Mouse (Mus musculus) B cell, adult 62 days (primary cell): ENCODE results near the gene Bysl. TPM values are rescaled to one million over a fixed set of nuclear protein-coding genes. Genes with fewer than 3 reads are reported as not detected.

Experiments used
- total RNA-seq: library from RNA; stranded (reverse); gene quantifications from 4 replicates; pipeline ENCODE4 v1.2.4, GENCODE M21; 2023

Bysl gene
- total RNA-seq: 13.3 to 15.3 TPM (median 14.3 TPM) in 4 replicates

DNA sequence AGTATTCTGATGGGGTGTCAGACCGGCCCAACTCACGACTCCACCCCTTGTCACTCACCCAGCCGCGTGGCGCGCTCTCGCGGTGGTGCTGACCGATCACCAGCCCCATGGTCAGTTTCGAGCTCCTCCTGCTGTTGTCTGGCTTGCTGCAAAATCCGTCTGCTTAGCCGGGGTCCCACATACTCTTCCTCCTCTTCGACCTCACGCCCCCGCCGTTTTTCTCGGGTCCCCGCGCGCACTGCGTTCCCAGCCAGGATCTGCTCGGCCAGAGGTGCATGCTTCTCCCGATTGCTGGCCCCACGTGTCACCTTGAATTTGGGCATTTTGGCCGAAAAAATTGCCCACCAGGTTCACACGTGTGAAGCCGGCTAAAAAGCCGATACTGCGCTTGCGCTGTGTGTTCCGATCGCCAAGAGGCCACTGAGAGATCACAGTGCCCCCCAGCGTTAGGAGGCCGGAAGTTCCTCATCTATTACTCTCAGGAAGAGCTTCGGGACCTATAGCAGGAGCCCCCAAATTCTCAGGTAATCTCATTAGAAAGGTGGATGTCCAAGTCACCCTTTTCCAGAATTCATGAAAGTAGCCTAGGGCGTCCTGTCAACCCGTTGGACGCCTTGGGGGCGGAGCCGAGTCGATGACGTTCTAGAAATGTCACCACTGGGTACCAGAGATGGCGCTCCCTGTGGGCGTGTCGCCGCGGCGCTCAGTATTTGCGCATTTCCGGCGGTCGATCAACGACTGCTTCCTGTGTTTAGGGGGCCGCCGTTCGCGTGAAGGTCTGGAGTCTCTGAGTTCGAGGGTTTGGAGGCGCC is at the start of gene Bysl, which contains the start of the genes Med20 and Gm20517:
Bysl (minus strand) TSS at position 644 of the 812 bp plus-strand sequence.
Med20 (plus strand) TSS at position 734 of the 812 bp plus-strand sequence.
Gm20517 (plus strand) TSS at position 741 of the 812 bp plus-strand sequence.

GRCm38 (mm10) chr17:47630678-47631065 is 19.4 kb upstream of the Bysl start, which contains the start of gene Usp49:
TSS of gene Usp49 (plus strand) at chr17:47630690.

Other genes with a start within 250 kb of the Bysl start
- 19.6 to 22.4 TPM (median 20.6 TPM) in 4 replicates for gene Mrps10, start 242.6 kb downstream of the Bysl start, total RNA-seq
- gene Guca1b, start 226.1 kb downstream of the Bysl start, total RNA-seq: 1.1 to 1.8 TPM (median 1.4 TPM) in 4 replicates
- 0.91 TPM in 1 of 4 replicates, not detected in the others for gene Guca1a, start 210.9 kb downstream of the Bysl start, total RNA-seq
- gene AI661453, start 174.9 kb downstream of the Bysl start, total RNA-seq: not detected in 4 replicates
- gene 1700001C19Rik, start 174.1 kb downstream of the Bysl start, total RNA-seq: not detected in 4 replicates
- gene Taf8, start 109.2 kb downstream of the Bysl start, total RNA-seq: 76.6 to 85.3 TPM (median 77.8 TPM) in 4 replicates
- gene Ccnd3, start 106.4 kb downstream of the Bysl start, total RNA-seq: 147 to 192 TPM (median 161 TPM) in 4 replicates
- gene Med20, start 90 bp upstream of the Bysl start, total RNA-seq: 61.8 to 75.2 TPM (median 65.8 TPM) in 4 replicates
- gene Gm20517, start 97 bp upstream of the Bysl start, total RNA-seq: 2.9 to 7.7 TPM (median 6.3 TPM) in 4 replicates
- 6.7 to 9.7 TPM (median 8.1 TPM) in 4 replicates for gene Usp49, start 19.2 kb upstream of the Bysl start, total RNA-seq
- gene Tomm6, start 76.9 kb upstream of the Bysl start, total RNA-seq: 139 to 163 TPM (median 141 TPM) in 4 replicates
- 0.41 to 4.3 TPM (median 1.3 TPM) in 4 replicates for gene Frs3, start 77.5 kb upstream of the Bysl start, total RNA-seq
- 0.24 TPM in 1 of 4 replicates, not detected in the others for gene Gm21981, start 83.0 kb upstream of the Bysl start, total RNA-seq
- gene Prickle4, start 83.2 kb upstream of the Bysl start, total RNA-seq: not detected in 4 replicates
- gene Pgc, start 115.3 kb upstream of the Bysl start, total RNA-seq: not detected in 4 replicates
- 173 to 190 TPM (median 184 TPM) in 4 replicates for gene Tfeb, start 125.5 kb upstream of the Bysl start, total RNA-seq
- gene Mdfi, start 223.2 kb upstream of the Bysl start, total RNA-seq: not detected in 4 replicates